Mouse (Mus musculus): ENCODE data around the gene Pcdh8.

DNA sequence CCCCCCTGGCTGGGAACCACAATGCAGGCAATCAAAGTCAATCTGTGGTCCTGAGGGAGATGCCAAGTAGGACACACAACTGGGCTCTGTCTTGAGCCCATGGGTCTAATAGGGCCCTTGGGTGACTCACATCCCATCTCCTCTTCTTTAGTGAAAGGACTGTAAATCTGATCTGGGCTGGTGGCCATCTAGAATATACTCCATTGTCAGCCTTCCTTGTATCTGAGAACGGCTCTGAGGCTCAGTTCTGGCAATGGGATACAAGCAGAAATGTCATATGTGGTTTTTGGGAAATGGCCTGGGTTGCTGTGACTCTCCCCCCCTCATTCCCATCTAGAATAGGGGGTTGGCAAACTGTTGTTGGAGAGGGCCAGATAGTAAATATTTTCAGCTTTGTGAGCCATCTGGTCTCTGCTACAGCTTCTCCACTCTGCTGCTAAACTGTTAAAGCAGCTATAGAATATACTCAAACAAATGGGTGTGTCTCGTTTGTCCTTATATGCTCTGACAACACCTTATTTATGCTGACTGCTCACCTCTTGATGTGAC, 17.6 kb upstream of the Pcdh8 start:
- TF ChIP-seq CTCF (IDR thresholded peaks at IDR 0.05) (no peak), EP300 (IDR thresholded peaks at IDR 0.05) (no peak)
